Mouse (Mus musculus) neural tube, embryonic 11.5 days (tissue): ENCODE data around the gene Ggct. TPM values are rescaled to one million over a fixed set of nuclear protein-coding genes. Genes with fewer than 3 reads are reported as not detected.
"Not testable (repeated sequence)": the region's sequence is repeated elsewhere in the genome, so short reads cannot be mapped to it uniquely, and the experiment has no call there.

Source experiments
- ATAC-seq: fragments of 200-750 bp; cut with Nextera tagmentation; 2 replicates; pipeline ENCODE4 v1.8.0; 2017; ENCODE audit warnings: moderate number of reproducible peaks, mild to moderate bottlenecking, moderate TSS enrichment, moderate library complexity; ENCODE audit not compliant: insufficient read depth, low FRiP score, low TSS enrichment
- DNase-seq: peaks from one replicate; pipeline ENCODE4 v3.0.0-alpha.2; 2015; ENCODE audit warnings: low spot score
- H3K27ac ChIP-seq: fragments of 300-500 bp; sonication (generic); 2 replicates; pipeline ENCODE4 v1.5.1; 2014; ENCODE audit warnings: low read depth, mild to moderate bottlenecking, low read length
- H3K27me3 ChIP-seq: fragments of 300-500 bp; sonication (generic); 2 replicates; pipeline ENCODE4 v1.6.1; 2014; ENCODE audit warnings: mild to moderate bottlenecking, low read length, mixed read lengths; ENCODE audit not compliant: control insufficient read depth, insufficient read depth
- H3K36me3 ChIP-seq: fragments of 300-500 bp; sonication (generic); 2 replicates; pipeline ENCODE4 v1.6.1; 2014; ENCODE audit warnings: mild to moderate bottlenecking, low read length, moderate library complexity, mixed read lengths; ENCODE audit not compliant: control insufficient read depth, insufficient read depth
- H3K4me1 ChIP-seq: fragments of 300-500 bp; sonication (generic); 2 replicates; pipeline ENCODE4 v1.6.1; 2014; ENCODE audit warnings: low read length, mixed read lengths; ENCODE audit not compliant: control insufficient read depth, insufficient read depth
- H3K4me2 ChIP-seq: fragments of 300-500 bp; sonication (generic); 2 replicates; pipeline ENCODE4 v1.6.1; 2014; ENCODE audit warnings: low read depth, mild to moderate bottlenecking, moderate library complexity
- H3K4me3 ChIP-seq: fragments of 300-500 bp; sonication (generic); 2 replicates; pipeline ENCODE4 v1.5.1; 2014; ENCODE audit warnings: low read depth, low read length
- H3K9ac ChIP-seq: fragments of 300-500 bp; sonication (generic); 2 replicates; pipeline ENCODE4 v1.6.1; 2014; ENCODE audit warnings: mild to moderate bottlenecking, low read length
- H3K9me3 ChIP-seq: fragments of 300-500 bp; sonication (generic); 2 replicates; pipeline ENCODE4 v1.6.1; 2016; ENCODE audit warnings: low read length; ENCODE audit not compliant: control insufficient read depth
- WGBS: fragments of 180-500 bp; shearing (Covaris S2); extraction: QIAGEN DNeasy Blood & Tissue Kit; methylation state at CpG from one replicate; pipeline ENCODE4 v1.1.7; 2014; 5-methylcytosine and 5-hydroxymethylcytosine counted together
- polyA plus RNA-seq: library from polyadenylated mRNA; unstranded; fragments of >200 nt; fragmentation: Nextera tagmentation; extraction: Ambion mirVana; gene quantifications from 2 replicates; pipeline ENCODE4 v1.2.1, GENCODE M21; 2014

Ggct gene
- polyA plus RNA-seq, 1 experiment from 2014 or later = 13.2 TPM

GRCm38 (mm10) chr6:54967591-54967990 is 25.2 kb downstream of the Ggct start:
- no peak for ATAC-seq
- H3K36me3 ChIP-seq = no peaks in the 10 kb centered on the region
- H3K27me3 ChIP-seq = 0 out of 2 replicates have a peak, but pooled peaks cover 5% of the 10 kb centered on the region
- no peak overlapping the region for H3K4me3 ChIP-seq
- H3K9me3 ChIP-seq = no peaks in the 10 kb centered on the region
- 40% methylated on average over 10 of the region's 10 CpGs for WGBS
- H3K4me2 ChIP-seq = no peak overlapping the region
- no peaks in the 10 kb centered on the region for H3K4me1 ChIP-seq
- no peak overlapping the region for H3K27ac ChIP-seq
- DNase-seq = no peak
- no peak overlapping the region for H3K9ac ChIP-seq

- H3K27me3 ChIP-seq = no peaks in the 10 kb centered on the region
- 63% methylated on average over 5 of the region's 5 CpGs for WGBS
- DNase-seq = no peak
These were observed 27.5 kb downstream of the Ggct start for GRCm38 (mm10) chr6:54965234-54965633.

GRCm38 (mm10) chr6:54964755-54965154 is 28.0 kb downstream of the Ggct start:
- no peak overlapping the region for H3K9ac ChIP-seq
- no peaks in the 10 kb centered on the region for H3K36me3 ChIP-seq
- no peaks in the 10 kb centered on the region for H3K4me1 ChIP-seq
- H3K27ac ChIP-seq = no peak overlapping the region
- H3K4me3 ChIP-seq = no peak overlapping the region
- no peak for DNase-seq
- H3K4me2 ChIP-seq = no peak overlapping the region
- WGBS = 42% methylated on average over 1 of the region's 1 CpGs
- no peaks in the 10 kb centered on the region for H3K9me3 ChIP-seq
- H3K27me3 ChIP-seq = no peaks in the 10 kb centered on the region
- no peak for ATAC-seq

More at GRCm38 (mm10) chr6:54965234-54965633, 27.5 kb downstream of the Ggct start:
- Histone ChIP-seq H3K4me1 (no peaks in the 10 kb centered on the region), H3K9me3 (no peaks in the 10 kb centered on the region), H3K4me2 (no peak overlapping the region), H3K36me3 (no peaks in the 10 kb centered on the region), H3K9ac (no peak overlapping the region), H3K4me3 (no peak overlapping the region), H3K27ac (no peak overlapping the region)
- no peak for ATAC-seq

- Histone ChIP-seq H3K9ac (no peak overlapping the region), H3K4me2 (no peak overlapping the region), H3K4me3 (no peak overlapping the region), H3K4me1 (no peaks in the 10 kb centered on the region), H3K27me3 (no peaks in the 10 kb centered on the region), H3K9me3 (no peaks in the 10 kb centered on the region), H3K27ac (no peak overlapping the region), H3K36me3 (no peaks in the 10 kb centered on the region)
- WGBS = 88% methylated on average over 2 of the region's 2 CpGs
- ATAC-seq (no peak), DNase-seq (no peak)
These were observed 29.2 kb downstream of the Ggct start for GRCm38 (mm10) chr6:54963599-54963998.

GRCm38 (mm10) chr6:54957655-54958054 is 35.1 kb downstream of the Ggct start:
- no peaks in the 10 kb centered on the region for H3K9me3 ChIP-seq
- no peaks in the 10 kb centered on the region for H3K4me1 ChIP-seq
- no peaks in the 10 kb centered on the region for H3K27me3 ChIP-seq
- DNase-seq (no peak), ATAC-seq (no peak)
- H3K4me2 ChIP-seq = no peak overlapping the region
- H3K9ac ChIP-seq = no peak overlapping the region
- H3K4me3 ChIP-seq = no peak overlapping the region
- no peak overlapping the region for H3K27ac ChIP-seq
- H3K36me3 ChIP-seq = no peaks in the 10 kb centered on the region
- WGBS = 89% methylated on average over 8 of the region's 8 CpGs

GRCm38 (mm10) chr6:54956425-54956824 is 36.3 kb downstream of the Ggct start:
- Histone ChIP-seq H3K4me3 (no peak overlapping the region), H3K27ac (no peak overlapping the region), H3K36me3 (no peaks in the 10 kb centered on the region), H3K4me1 (no peaks in the 10 kb centered on the region), H3K9ac (no peak overlapping the region), H3K27me3 (no peaks in the 10 kb centered on the region), H3K4me2 (no peak overlapping the region), H3K9me3 (no peaks in the 10 kb centered on the region)
- 48% methylated on average over 1 of the region's 1 CpGs for WGBS
- DNase-seq (no peak), ATAC-seq (no peak)

GRCm38 (mm10) chr6:54955949-54956348 is 36.8 kb downstream of the Ggct start:
- no peak overlapping the region for H3K4me3 ChIP-seq
- no peak overlapping the region for H3K27ac ChIP-seq
- no peaks in the 10 kb centered on the region for H3K36me3 ChIP-seq
- no peak overlapping the region for H3K4me2 ChIP-seq
- no peaks in the 10 kb centered on the region for H3K27me3 ChIP-seq
- ATAC-seq (no peak), DNase-seq (no peak)
- H3K9ac ChIP-seq = no peak overlapping the region
- H3K9me3 ChIP-seq = no peaks in the 10 kb centered on the region
- H3K4me1 ChIP-seq = no peaks in the 10 kb centered on the region

- Histone ChIP-seq H3K4me1 (no peaks in the 10 kb centered on the region), H3K27ac (no peak overlapping the region), H3K9me3 (no peaks in the 10 kb centered on the region), H3K4me2 (no peak overlapping the region), H3K36me3 (no peaks in the 10 kb centered on the region), H3K27me3 (no peaks in the 10 kb centered on the region), H3K9ac (no peak overlapping the region), H3K4me3 (no peak overlapping the region)
- DNase-seq (no peak), ATAC-seq (no peak)
- whole genome bisulfite sequencing = 89% methylated on average over 10 of the region's 10 CpGs
These were observed 37.9 kb downstream of the Ggct start for GRCm38 (mm10) chr6:54954659-54955414.

- H3K9ac ChIP-seq, DNase-seq, H3K27me3 ChIP-seq, H3K36me3 ChIP-seq, H3K9me3 ChIP-seq, H3K4me2 ChIP-seq, H3K27ac ChIP-seq, H3K4me1 ChIP-seq, ATAC-seq, H3K4me3 ChIP-seq: not testable (repeated sequence)
- WGBS = 82% methylated on average over 4 of the region's 4 CpGs
These were observed 39.4 kb downstream of the Ggct start for GRCm38 (mm10) chr6:54953399-54953798.
